Mouse (Mus musculus): ENCODE measurements around the gene Gm648. TPM values are rescaled to one million over a fixed set of nuclear protein-coding genes. Genes with fewer than 3 reads are reported as not detected.
A peak's percentile ranks its signal among the peaks of the same experiment; 100 is the strongest.

The Gm648 gene
- polyA plus RNA-seq, 1 experiment from 2014 or later: not detected

Small RNAs within 50 kb of the gene (microRNA-seq; reads per million reads assigned to microRNA genes)
- gene Mir5116: 4.1 reads per million, percentile 9 among the genes with 10 or more reads in this experiment

Other genes starting within 250 kb of the Gm648 start
- 0.63 and 1.3 TPM in 2 replicates for gene Zfp449, start 203.2 kb downstream of the Gm648 start, polyA plus RNA-seq (2015; fragmentation: Nextera tagmentation; extraction: Ambion mirVana)
- gene Smim10l2a, start 175.0 kb downstream of the Gm648 start, polyA plus RNA-seq (2015; fragmentation: Nextera tagmentation; extraction: Ambion mirVana): 0.43 and 0.60 TPM in 2 replicates
- 1.8 and 5.6 TPM in 2 replicates for gene Gm2174, start 101.6 kb downstream of the Gm648 start, polyA plus RNA-seq (2015; fragmentation: Nextera tagmentation; extraction: Ambion mirVana)
- gene Ints6l, start 94.7 kb downstream of the Gm648 start, polyA plus RNA-seq (2015; fragmentation: Nextera tagmentation; extraction: Ambion mirVana): 35.1 and 40.1 TPM in 2 replicates
- gene Gm10477, start 24.9 kb downstream of the Gm648 start, polyA plus RNA-seq (2015; fragmentation: Nextera tagmentation; extraction: Ambion mirVana): not detected in 2 replicates
- gene Mmgt1, start 48.5 kb upstream of the Gm648 start, polyA plus RNA-seq (2015; fragmentation: Nextera tagmentation; extraction: Ambion mirVana): 9.5 and 12.8 TPM in 2 replicates
- gene Slc9a6, start 60.2 kb upstream of the Gm648 start, polyA plus RNA-seq (2015; fragmentation: Nextera tagmentation; extraction: Ambion mirVana): 3.6 and 4.7 TPM in 2 replicates
- 11.7 and 11.8 TPM in 2 replicates for gene Fhl1, start 182.2 kb upstream of the Gm648 start, polyA plus RNA-seq (2015; fragmentation: Nextera tagmentation; extraction: Ambion mirVana)

All from liver, embryonic 13.5 days (tissue).